Mouse (Mus musculus) CH12.LX (cell line): ENCODE data around the gene Rnf145. TPM values are rescaled to one million over a fixed set of nuclear protein-coding genes. Genes with fewer than 3 reads are reported as not detected.

Experiments
- DNase-seq: peaks from one replicate; pipeline ENCODE4 v3.0.0-alpha.2; 2013; ENCODE audit errors: extremely low read depth
- H3K27ac ChIP-seq: 2 replicates; pipeline ENCODE4 v1.5.1; 2012; ENCODE audit warnings: low read depth, mild to moderate bottlenecking, control low read depth, moderate library complexity; ENCODE audit not compliant: insufficient read depth
- H3K27me3 ChIP-seq: replicated peaks from 2 replicates; pipeline ENCODE3; 2012; ENCODE audit warnings: inconsistent platforms
- H3K36me3 ChIP-seq, 2 experiments: replicated peaks in 1 of 2; 2 replicates each; pipeline versions ENCODE3 to v1.6.1; 2012; ENCODE audit warnings: inconsistent platforms in 1 of 2, low read length in 1 of 2, mild to moderate bottlenecking in 1 of 2, mixed read lengths in 1 of 2, moderate library complexity in 1 of 2; ENCODE audit not compliant: control insufficient read depth in 1 of 2, insufficient read depth in 1 of 2
- H3K4me1 ChIP-seq, 2 experiments: 2 replicates each; pipeline ENCODE4 v1.6.1; 2012; ENCODE audit warnings: inconsistent platforms in 1 of 2, moderate library complexity in 1 of 2; ENCODE audit not compliant: insufficient read depth in 2 of 2, control insufficient read depth in 1 of 2
- H3K4me2 ChIP-seq: 2 replicates; pipeline ENCODE4 v1.6.1; 2012; ENCODE audit warnings: low read depth, mild to moderate bottlenecking, control low read depth; ENCODE audit not compliant: poor library complexity, insufficient read depth, severe bottlenecking
- H3K4me3 ChIP-seq, 3 experiments: fragments of 150-350 bp in 1 of 3; sonication (generic) in 1 of 3; replicated peaks in 1 of 3; 2 replicates each; pipeline versions ENCODE3 to v1.5.1; 2011 to 2012; ENCODE audit warnings: low read depth in 2 of 3, low read length in 2 of 3, mild to moderate bottlenecking in 2 of 3, moderate library complexity in 2 of 3, control low read depth in 1 of 3, improper control_type of control experiment in 1 of 3, inconsistent platforms in 1 of 3, mixed read lengths in 1 of 3; ENCODE audit not compliant: poor library complexity in 1 of 3
- H3K79me2 ChIP-seq: replicated peaks from 2 replicates; pipeline ENCODE4 v1.6.1; 2012; ENCODE audit warnings: mild to moderate bottlenecking, moderate library complexity; ENCODE audit not compliant: control insufficient read depth, poor library complexity, insufficient read depth, severe bottlenecking; ENCODE audit errors: extremely low read depth
- H3K9ac ChIP-seq: 2 replicates; pipeline ENCODE4 v1.6.1; 2012; ENCODE audit warnings: low read depth, mild to moderate bottlenecking, control low read depth, moderate library complexity; ENCODE audit not compliant: insufficient read depth
- H3K9me3 ChIP-seq: replicated peaks from 2 replicates; pipeline ENCODE3; 2012; ENCODE audit warnings: low read length, inconsistent platforms, mixed read lengths
- BHLHE40 ChIP-seq: IDR thresholded peaks from 2 replicates; pipeline ENCODE4 v1.6.1; 2011; ENCODE audit warnings: mild to moderate bottlenecking, low read depth, low read length, improper control_type of control experiment
- CHD2 ChIP-seq: IDR thresholded peaks from 2 replicates; pipeline ENCODE4 v1.6.1; 2011; ENCODE audit warnings: low read length, improper control_type of control experiment
- CTCF ChIP-seq, 2 experiments: IDR thresholded peaks in 1 of 2; conservative IDR thresholded peaks in 1 of 2; 2 replicates each; pipeline ENCODE4 v1.5.1; 2011 to 2012; ENCODE audit warnings: low read depth in 2 of 2, low read length in 2 of 2, improper control_type of control experiment in 1 of 2, inconsistent platforms in 1 of 2, mild to moderate bottlenecking in 1 of 2, moderate library complexity in 1 of 2
- ELF1 ChIP-seq: IDR thresholded peaks from 2 replicates; pipeline ENCODE4 v1.6.1; 2014; ENCODE audit warnings: low read depth, mild to moderate bottlenecking, inconsistent platforms, low read length, improper control_type of control experiment
- EP300 ChIP-seq: IDR thresholded peaks from 2 replicates; pipeline ENCODE4 v1.6.1; 2011; ENCODE audit warnings: low read length, improper control_type of control experiment
- ETS1 ChIP-seq: conservative IDR thresholded peaks from 2 replicates; pipeline ENCODE4 v1.6.1; 2012; ENCODE audit warnings: low read depth, mild to moderate bottlenecking, inconsistent platforms, low read length, improper control_type of control experiment, moderate library complexity
- HCFC1 ChIP-seq: IDR thresholded peaks from 2 replicates; pipeline ENCODE4 v1.6.1; 2012; ENCODE audit warnings: low read depth, mild to moderate bottlenecking, inconsistent platforms, low read length, improper control_type of control experiment
- IRF4 ChIP-seq: IDR thresholded peaks from 2 replicates; pipeline ENCODE4 v1.6.1; 2014; ENCODE audit warnings: low read depth, mild to moderate bottlenecking, inconsistent platforms, low read length, improper control_type of control experiment
- JUND ChIP-seq: conservative IDR thresholded peaks from 2 replicates; pipeline ENCODE4 v1.6.1; 2011; ENCODE audit warnings: low read depth, low read length, improper control_type of control experiment
- MAX ChIP-seq: IDR thresholded peaks from 2 replicates; pipeline ENCODE4 v1.6.1; 2011; ENCODE audit warnings: low read length, improper control_type of control experiment
- MAZ ChIP-seq: IDR thresholded peaks from 2 replicates; pipeline ENCODE4 v1.6.1; 2012; ENCODE audit warnings: low read depth, mild to moderate bottlenecking, inconsistent platforms, low read length, improper control_type of control experiment, moderate library complexity
- MEF2A ChIP-seq: IDR thresholded peaks from 2 replicates; pipeline ENCODE4 v1.6.1; 2014; ENCODE audit warnings: low read depth, mild to moderate bottlenecking, inconsistent platforms, low read length, improper control_type of control experiment, borderline replicate concordance
- MXI1 ChIP-seq: IDR thresholded peaks from 2 replicates; pipeline ENCODE4 v1.6.1; 2011; ENCODE audit warnings: mild to moderate bottlenecking, low read depth, low read length, improper control_type of control experiment
- MYC ChIP-seq: IDR thresholded peaks from 2 replicates; pipeline ENCODE4 v1.6.1; 2011; ENCODE audit warnings: low read depth, mild to moderate bottlenecking, improper control_type of control experiment, low read length
- NELFE ChIP-seq: IDR thresholded peaks from 2 replicates; pipeline ENCODE4 v1.6.1; 2011; ENCODE audit warnings: low read depth, low read length, improper control_type of control experiment
- NRF1 ChIP-seq: IDR thresholded peaks from 2 replicates; pipeline ENCODE4 v1.6.1; 2014; ENCODE audit warnings: low read depth, mild to moderate bottlenecking, inconsistent platforms, low read length, improper control_type of control experiment, moderate library complexity
- POLR2A ChIP-seq: IDR thresholded peaks from 2 replicates; pipeline ENCODE4 v1.6.1; 2011; ENCODE audit warnings: low read depth, mild to moderate bottlenecking, improper control_type of control experiment, low read length
- POLR2AphosphoS2 ChIP-seq: IDR thresholded peaks from 2 replicates; pipeline ENCODE4 v1.6.1; 2011; ENCODE audit warnings: low read depth, low read length, improper control_type of control experiment
- RAD21 ChIP-seq: IDR thresholded peaks from 2 replicates; pipeline ENCODE4 v1.6.1; 2011; ENCODE audit warnings: low read depth, mild to moderate bottlenecking, low read length, improper control_type of control experiment, moderate library complexity
- RCOR1 ChIP-seq: conservative IDR thresholded peaks from 2 replicates; pipeline ENCODE4 v1.6.1; 2012; ENCODE audit warnings: low read depth, mild to moderate bottlenecking, inconsistent platforms, low read length, improper control_type of control experiment
- SIN3A ChIP-seq: IDR thresholded peaks from 2 replicates; pipeline ENCODE4 v1.6.1; 2012; ENCODE audit warnings: low read length, improper control_type of control experiment, inconsistent platforms
- TCF12 ChIP-seq: IDR thresholded peaks from 2 replicates; pipeline ENCODE4 v1.6.1; 2014; ENCODE audit warnings: low read depth, mild to moderate bottlenecking, inconsistent platforms, low read length, improper control_type of control experiment
- UBTF ChIP-seq: IDR thresholded peaks from 2 replicates; pipeline ENCODE4 v1.6.1; 2012; ENCODE audit warnings: low read depth, mild to moderate bottlenecking, inconsistent platforms, low read length, improper control_type of control experiment, moderate library complexity
- USF1 ChIP-seq: IDR thresholded peaks from 2 replicates; pipeline ENCODE4 v1.6.1; 2014; ENCODE audit warnings: low read depth, mild to moderate bottlenecking, inconsistent platforms, low read length, improper control_type of control experiment
- USF2 ChIP-seq: conservative IDR thresholded peaks from 2 replicates; pipeline ENCODE4 v1.6.1; 2011; ENCODE audit warnings: low read depth, low read length, improper control_type of control experiment
- ZMIZ1 ChIP-seq: IDR thresholded peaks from 2 replicates; pipeline ENCODE4 v1.6.1; 2012; ENCODE audit warnings: low read depth, mild to moderate bottlenecking, inconsistent platforms, low read length, improper control_type of control experiment
- dilution Hi-C: fragments of 300-500 bp; cut with MboI; formaldehyde crosslinking; loops from 2 replicates; pipeline ENCODE4 v1.14.3; 2020; ENCODE audit warnings: low sequenced_read_pairs; ENCODE audit not compliant: extremely low pct_unique_long_range_greater_than_20kb, extremely low pct_ligation_motif_present
- in situ Hi-C: fragments of 300-500 bp; cut with MboI; formaldehyde crosslinking; loops from 3 replicates; pipeline ENCODE4 v1.14.3; 2019; ENCODE audit warnings: low sequenced_read_pairs, low pct_ligation_motif_present, low pct_unique_long_range_greater_than_20kb, mixed read lengths
- polyA plus RNA-seq: library from polyadenylated mRNA; unstranded; fragments of >175 nt; gene quantifications from 2 replicates; pipeline ENCODE4 v1.2.1, GENCODE M21; 2012; ENCODE audit warnings: low read depth; ENCODE audit not compliant: insufficient read length
- total RNA-seq, 2 experiments: library from RNA; depleted of rRNA; stranded (reverse); fragments of 300-350 nt in 1 of 2; fragments of >200 nt in 1 of 2; gene quantifications; 2 replicates each; pipeline ENCODE4 v1.2.3; 2012 to 2014

Gene Rnf145
- total RNA-seq (2012; rRNA removed) (38.4 and 44.5 TPM in 2 replicates), total RNA-seq (2014; rRNA removed) (52.8 and 60.5 TPM in 2 replicates), polyA plus RNA-seq (44.3 and 46.3 TPM in 2 replicates)

GRCm38 (mm10) chr11:44518281-44519095 lies at the start of gene Rnf145:
TSS of gene Rnf145 (plus strand) at chr11:44518964.
- dilution Hi-C loops (no loop called here), in situ Hi-C loops (no loop called here)
- peak; percentile 60 for DNase-seq
- peak within 1 kb of the TSS; percentile 89 to 98 (median 92) for H3K4me3 ChIP-seq
- H3K9me3 ChIP-seq, result peaks cover 3% of the 10 kb centered on the region
- H3K27me3 ChIP-seq, result no peaks in the 10 kb centered on the region
- H3K9ac ChIP-seq, result peak within 1 kb of the TSS; percentile 98
- peak within 1 kb of the TSS; percentile 96 for H3K4me2 ChIP-seq
- peak within 1 kb of the TSS; percentile 74 for H3K27ac ChIP-seq
- H3K36me3 ChIP-seq, result peaks cover 0 to 12% of the 10 kb centered on the region in 2 experiments
- peaks cover 38% of the 10 kb centered on the region for H3K79me2 ChIP-seq
- TF ChIP-seq MEF2A (0 out of 2 replicates have a peak, but pooled peaks have one; percentile 46), MYC (peak; percentile 100), POLR2A (peak; percentile 86), ETS1 (peak; percentile 43; the same call in 1 of the 2 replicates), NELFE (peak; percentile 86), POLR2AphosphoS2 (0 out of 2 replicates have a peak, but pooled peaks have one; percentile 4), CHD2 (no peak; the same call in 1 of the 2 replicates), CTCF (conservative IDR thresholded peaks at IDR 0.05 in 1 of 2, IDR thresholded peaks at IDR 0.05 in 1 of 2; ENCODE audit: low read depth in 2 of 2, low read length in 2 of 2) (no peak), EP300 (no peak), TCF12 (peak; percentile 80), MXI1 (peak; percentile 99), USF2 (peak; percentile 53), ELF1 (peak; percentile 40), MAZ (0 out of 2 replicates have a peak, but pooled peaks have one; percentile 57), NRF1 (peak; percentile 99), JUND (no peak), SIN3A (peak; percentile 82), USF1 (peak; percentile 57), IRF4 (peak; percentile 37; the same call in 1 of the 2 replicates), UBTF (0 out of 2 replicates have a peak, but pooled peaks have one; percentile 40), HCFC1 (peak; percentile 43), MAX (peak; percentile 99), RAD21 (no peak), RCOR1 (peak; percentile 53; the same call in 1 of the 2 replicates), ZMIZ1 (0 out of 2 replicates have a peak, but pooled peaks have one; percentile 57), BHLHE40 (peak; percentile 97)
- peaks cover 6 to 37% of the 10 kb centered on the region in 2 experiments for H3K4me1 ChIP-seq
